Mouse (Mus musculus) c-Kit-positive CD71-positive TER-119-positive erythroid progenitor cells, embryonic 14.5 days (primary cell): ENCODE measurements around the gene Pbx3.

Source experiments
- DNase-seq: peaks from one replicate; pipeline ENCODE4 v3.0.0-alpha.2; 2013; ENCODE audit warnings: low spot score

Pbx3 gene

GRCm38 (mm10) chr2:34372305-34373301 is at the start of gene Pbx3:
TSS of gene Pbx3 (minus strand) at chr2:34373142.
- DNase-seq: peak; percentile 97

DNA sequence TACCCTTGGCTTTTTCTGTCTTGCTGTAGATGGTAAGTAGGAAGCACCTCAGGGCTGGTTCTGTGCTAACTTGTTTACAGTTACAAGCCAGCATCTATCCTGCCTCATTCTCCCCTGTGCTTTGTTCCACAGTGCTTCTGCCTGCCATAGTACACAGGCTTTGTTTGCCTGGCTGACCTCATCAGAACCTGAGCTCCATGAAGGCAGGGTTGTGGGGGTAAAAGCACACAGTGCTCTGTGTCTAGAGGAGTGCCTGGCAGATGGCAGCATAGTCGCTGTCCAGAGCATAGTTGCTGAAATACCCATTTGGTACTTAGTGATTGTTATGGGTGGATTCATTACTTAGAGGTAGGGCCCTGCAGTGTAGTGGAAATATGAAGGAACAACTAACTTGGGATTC is 47.3 kb upstream of the Pbx3 start:
- DNase-seq: no peak

DNA sequence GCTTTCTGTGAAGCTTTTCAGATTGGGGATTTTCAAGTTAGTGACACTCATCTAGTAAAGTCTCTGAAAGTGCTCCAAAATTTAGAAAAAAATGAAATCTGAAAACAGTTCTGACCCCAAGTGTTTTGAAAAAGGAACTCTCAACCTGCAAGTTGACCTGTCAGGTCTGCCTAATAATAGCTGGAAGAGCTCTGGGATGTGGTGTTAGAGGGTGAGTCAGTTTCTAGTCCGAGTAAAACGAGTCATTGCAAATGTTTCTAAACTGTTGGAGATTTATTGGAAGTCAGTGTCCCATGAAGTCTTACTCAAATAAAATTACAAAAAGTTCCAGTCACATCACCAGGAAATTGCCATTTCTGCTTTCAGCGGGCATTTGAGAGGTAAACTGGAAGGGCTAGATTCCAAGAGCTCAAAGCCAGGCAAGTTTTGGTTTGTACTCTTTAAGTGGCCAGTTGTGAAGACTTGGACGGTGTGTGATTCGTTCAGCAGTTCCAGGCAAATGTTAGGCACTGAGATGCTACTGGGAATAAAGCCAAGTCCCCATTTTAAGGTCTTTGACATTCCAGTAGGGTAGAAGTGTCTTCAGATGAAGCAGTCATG is 36.9 kb upstream of the Pbx3 start:
- DNase-seq: no peak

DNA sequence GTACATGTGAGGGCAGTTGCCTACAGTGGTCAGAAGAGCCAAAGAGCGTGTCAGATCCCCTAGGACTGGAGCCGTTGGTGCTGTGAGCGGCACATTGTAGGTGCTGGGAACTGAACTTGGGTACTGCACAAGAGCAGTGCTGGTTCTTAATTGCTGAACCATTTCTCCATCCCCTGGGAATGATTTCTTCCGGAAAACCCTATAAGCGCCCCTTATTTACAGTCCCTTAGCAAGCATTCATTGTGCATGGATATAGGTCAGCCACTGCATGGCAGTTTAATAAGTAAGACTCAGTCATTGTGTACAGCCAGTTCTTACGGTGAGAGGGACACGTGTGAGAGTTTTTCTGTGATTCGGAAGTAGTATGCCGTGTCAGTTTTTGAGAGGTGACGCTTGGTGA is 35.4 kb upstream of the Pbx3 start:
- no peak for DNase-seq

- peak; percentile 14 for DNase-seq
Measured at GRCm38 (mm10) chr2:34407596-34407995, 34.7 kb upstream of the Pbx3 start.

DNA sequence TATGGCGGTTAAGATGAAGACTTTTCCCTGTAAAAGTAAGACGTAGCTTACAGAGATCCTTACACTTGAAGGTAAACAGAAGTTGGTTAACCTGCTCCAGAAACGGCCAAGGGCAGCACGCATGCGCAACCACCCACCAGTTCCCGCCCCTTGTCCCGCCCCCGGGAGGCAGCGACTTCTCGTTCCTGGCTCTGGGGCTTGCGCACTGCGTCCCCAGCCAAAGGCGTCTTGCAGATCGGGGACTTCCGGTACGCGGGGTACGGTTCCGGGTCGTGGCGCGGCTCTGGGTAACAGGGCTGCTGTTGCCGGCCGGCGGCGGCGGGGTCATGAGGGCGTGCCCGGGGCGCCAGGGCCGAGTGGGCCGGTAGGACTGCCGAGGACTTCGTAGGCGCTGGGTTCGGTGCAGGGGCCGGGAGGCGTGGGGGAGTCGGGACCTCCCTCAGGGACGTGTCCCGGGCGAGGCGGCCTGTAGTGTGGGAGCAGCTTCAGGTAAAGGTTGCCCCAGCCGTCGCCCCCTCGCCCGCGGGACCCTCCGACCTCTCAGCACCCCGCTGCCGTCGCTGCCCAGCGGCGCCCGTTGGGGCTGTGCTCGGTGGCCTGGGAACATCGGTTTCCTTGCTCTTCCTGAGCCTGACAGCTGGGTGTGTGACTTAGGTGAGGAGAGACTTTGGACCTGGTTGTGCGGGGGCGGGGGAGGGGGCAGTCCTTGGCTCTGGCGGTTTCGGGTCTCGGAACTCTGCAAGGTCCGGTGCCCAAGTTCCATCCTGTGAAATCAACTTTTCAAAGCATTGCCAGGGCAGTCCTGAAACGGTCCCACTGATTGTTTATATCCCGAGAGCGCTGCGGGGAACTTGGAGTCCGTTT is 33.9 kb upstream of the Pbx3 start, which contains the start of gene Mapkap1:
TSS of gene Mapkap1 (plus strand) at position 171 of the 864 bp plus-strand sequence.
- peak; percentile 94 for DNase-seq

- no peak for DNase-seq
Measured at GRCm38 (mm10) chr2:34399535-34399934, 26.6 kb upstream of the Pbx3 start.

DNA sequence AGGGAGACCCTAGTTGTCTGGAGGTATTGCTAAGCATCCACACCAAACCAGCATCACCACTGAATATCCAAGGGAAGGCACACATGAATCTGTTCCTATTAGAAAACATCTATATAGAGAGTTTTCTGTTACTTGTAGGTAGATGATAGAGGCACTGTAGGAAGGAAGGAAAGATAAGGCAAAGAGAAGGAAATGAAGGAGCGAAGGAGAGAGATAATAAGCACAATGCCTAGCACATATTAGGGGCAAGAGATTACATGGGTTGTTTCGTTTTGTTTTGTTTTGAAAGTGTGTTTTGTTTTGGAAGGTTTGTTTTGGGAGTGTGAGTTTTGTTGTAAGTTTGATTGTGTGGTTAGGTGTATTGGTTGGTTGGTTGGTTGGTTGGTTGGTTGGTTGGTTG is 6.0 kb upstream of the Pbx3 start:
- DNase-seq: no peak

DNA sequence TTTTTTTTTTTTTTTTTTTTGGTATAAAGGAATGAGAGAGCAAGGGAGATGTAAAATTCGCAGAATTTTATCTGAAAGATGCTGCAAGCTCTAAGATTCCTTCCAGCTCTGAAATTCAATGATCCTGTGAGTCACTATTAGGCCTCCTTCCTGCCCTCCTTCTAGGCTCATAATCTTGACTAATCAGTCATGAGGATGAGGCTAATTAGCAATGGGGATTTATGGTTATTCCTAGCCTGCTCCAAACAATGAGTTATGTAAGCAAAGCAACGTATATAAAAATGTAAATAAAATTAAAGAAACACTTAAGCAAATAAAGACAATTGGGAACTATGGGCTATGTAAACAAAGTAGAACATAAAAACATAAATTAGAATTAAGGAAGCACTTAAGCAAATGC is 1.4 kb upstream of the Pbx3 start:
- no peak for DNase-seq

- no peak for DNase-seq
Measured at GRCm38 (mm10) chr2:34373886-34374285, 944 bp upstream of the Pbx3 start.

- DNase-seq: peak; percentile 47
Measured at GRCm38 (mm10) chr2:34371441-34372304, 1.3 kb downstream of the Pbx3 start.

- peak; percentile 44 for DNase-seq
Measured at GRCm38 (mm10) chr2:34370725-34371440, 2.1 kb downstream of the Pbx3 start.

DNA sequence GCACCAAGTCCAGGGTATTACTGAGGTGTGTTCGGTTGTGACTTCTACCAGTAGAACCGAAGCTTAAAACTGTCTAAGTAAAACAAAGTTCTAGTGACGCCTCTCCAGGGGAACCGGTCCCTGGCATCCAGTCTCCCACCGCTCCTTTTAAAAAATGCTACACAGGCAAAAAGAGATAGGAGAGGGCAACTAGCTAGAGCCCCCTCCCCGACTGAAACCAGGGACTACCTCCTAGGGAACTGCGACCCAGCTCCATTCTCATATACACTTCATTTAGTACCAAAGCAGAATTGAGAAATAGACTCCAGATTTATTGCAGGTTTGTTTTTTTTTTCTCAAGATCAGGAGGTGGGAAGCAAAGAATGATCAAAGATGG is 2.6 kb downstream of the Pbx3 start:
- DNase-seq: no peak

DNA sequence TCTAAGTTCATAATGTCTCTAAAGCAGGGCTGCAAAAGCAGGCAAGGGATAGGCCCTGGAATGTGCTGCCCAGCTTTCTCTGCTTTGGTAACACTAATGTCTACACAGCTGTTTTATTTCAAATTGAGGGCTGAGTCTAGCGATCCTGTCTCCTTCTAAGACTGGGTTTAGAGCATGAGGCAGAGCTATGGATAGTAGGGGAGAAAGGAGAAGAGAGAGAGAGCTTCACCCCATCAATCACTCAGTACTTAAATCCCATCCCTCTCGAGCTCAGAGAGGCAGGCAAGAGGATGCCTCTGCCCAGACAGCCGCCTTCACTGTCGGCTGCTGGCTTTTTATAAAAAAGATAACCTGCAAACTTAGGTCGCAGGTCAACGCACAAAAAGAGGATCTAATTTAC is 4.5 kb downstream of the Pbx3 start:
- no peak for DNase-seq

GRCm38 (mm10) chr2:34367024-34367423 is 5.9 kb downstream of the Pbx3 start:
- no peak for DNase-seq

DNA sequence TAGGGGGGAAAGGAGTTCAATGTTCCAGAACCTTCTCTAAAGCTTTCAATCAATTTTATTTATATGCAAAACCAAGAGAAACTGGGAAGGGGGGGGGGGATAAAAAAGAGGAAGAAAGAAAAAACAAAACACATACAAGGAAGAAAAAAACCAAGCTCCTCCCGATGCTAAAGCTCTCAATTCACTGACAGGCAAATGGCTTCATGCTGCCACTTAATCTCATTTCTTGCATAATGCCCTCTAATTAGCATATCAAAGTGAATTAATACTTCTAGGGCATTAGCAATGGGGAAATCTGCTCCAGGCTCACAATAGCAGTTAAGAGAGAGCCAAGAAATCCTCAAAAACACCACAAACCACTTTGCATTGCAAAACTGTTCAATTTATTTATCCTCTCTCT is 9.3 kb downstream of the Pbx3 start:
- no peak for DNase-seq

- no peak for DNase-seq
Measured at GRCm38 (mm10) chr2:34355801-34356211, 17.1 kb downstream of the Pbx3 start.

DNA sequence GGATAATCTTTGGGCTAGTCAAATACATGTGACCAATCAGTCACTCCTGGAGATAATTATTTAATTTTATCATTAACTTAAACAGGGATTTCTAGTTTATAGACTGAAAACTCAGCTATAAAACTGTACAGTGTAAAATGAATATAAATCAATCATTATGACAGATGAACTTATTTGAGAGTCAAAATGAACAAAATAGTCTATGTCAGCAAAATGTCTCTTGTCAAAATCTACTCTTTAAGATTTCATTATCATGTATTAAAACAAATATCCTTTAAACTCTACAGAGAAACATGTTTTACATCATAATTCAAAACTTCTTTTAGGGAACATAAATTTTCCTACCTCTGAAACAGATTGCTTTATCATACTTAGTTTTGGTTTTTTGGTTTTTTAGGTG is 20.9 kb downstream of the Pbx3 start:
- DNase-seq: no peak

GRCm38 (mm10) chr2:34347096-34347495 is 25.8 kb downstream of the Pbx3 start:
- no peak for DNase-seq

GRCm38 (mm10) chr2:34298664-34299063 is 74.3 kb downstream of the Pbx3 start:
- DNase-seq: no peak

DNA sequence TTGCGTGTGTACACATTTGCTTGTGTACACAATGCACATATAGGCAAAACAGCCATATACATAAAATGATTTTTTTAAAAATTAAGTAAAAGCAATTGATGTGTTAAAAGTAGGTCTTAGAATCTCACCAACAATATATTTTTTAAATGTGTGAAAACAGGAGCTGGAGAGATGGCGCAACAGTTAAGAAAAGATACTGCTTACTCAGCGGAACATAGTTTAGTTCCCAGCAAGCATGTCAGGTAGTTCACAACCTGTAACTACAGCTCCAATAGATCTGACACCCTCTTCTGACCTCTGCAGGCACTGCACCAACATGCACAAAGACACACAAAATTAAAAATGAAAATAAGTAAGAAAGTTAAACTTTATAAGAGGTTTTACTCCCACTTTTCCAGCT is 74.7 kb downstream of the Pbx3 start:
- DNase-seq: no peak
